Mouse (Mus musculus) kidney, postnatal 0 days (tissue): ENCODE measurements around the gene Catspere2. TPM values are rescaled to one million over a fixed set of nuclear protein-coding genes. Genes with fewer than 3 reads are reported as not detected.
"Not testable (repeated sequence)": the region's sequence is repeated elsewhere in the genome, so short reads cannot be mapped to it uniquely, and the experiment has no call there.

ENCODE experiments used
- ATAC-seq: fragments of 200-750 bp; cut with Nextera tagmentation; replicated peaks from 2 replicates; pipeline ENCODE4 v1.8.0; 2017; ENCODE audit warnings: low read depth, moderate number of reproducible peaks, moderate TSS enrichment, moderate library complexity; ENCODE audit not compliant: low FRiP score
- DNase-seq: peaks from one replicate; pipeline ENCODE4 v3.0.0-alpha.2; 2016; ENCODE audit warnings: low spot score
- H3K27ac ChIP-seq: fragments of 300-500 bp; sonication (generic); 2 replicates; pipeline ENCODE4 v1.5.1; 2014; ENCODE audit warnings: mild to moderate bottlenecking
- H3K27me3 ChIP-seq: fragments of 300-500 bp; sonication (generic); 2 replicates; pipeline ENCODE4 v1.6.1; 2014; ENCODE audit warnings: low read length, mixed read lengths; ENCODE audit not compliant: insufficient read depth
- H3K36me3 ChIP-seq: fragments of 300-500 bp; sonication (generic); 2 replicates; pipeline ENCODE4 v1.6.1; 2014; ENCODE audit warnings: low read length, mixed read lengths; ENCODE audit not compliant: insufficient read depth
- H3K4me1 ChIP-seq: fragments of 300-500 bp; sonication (generic); replicated peaks from 2 replicates; pipeline ENCODE4 v1.6.1; 2014; ENCODE audit warnings: antibody characterized with exemption, low read length, mixed read lengths; ENCODE audit not compliant: insufficient read depth
- H3K4me2 ChIP-seq: fragments of 300-500 bp; sonication (generic); 2 replicates; pipeline ENCODE4 v1.6.1; 2014; ENCODE audit warnings: mild to moderate bottlenecking, low read length, moderate library complexity, mixed read lengths
- H3K4me3 ChIP-seq: fragments of 300-500 bp; sonication (generic); replicated peaks from 2 replicates; pipeline ENCODE4 v1.5.1; 2014; ENCODE audit warnings: low read depth, low read length
- H3K9ac ChIP-seq: fragments of 300-500 bp; sonication (generic); 2 replicates; pipeline ENCODE4 v1.6.1; 2014; ENCODE audit warnings: low read depth, low read length
- H3K9me3 ChIP-seq: fragments of 300-500 bp; sonication (generic); replicated peaks from 2 replicates; pipeline ENCODE4 v1.6.1; 2016; ENCODE audit warnings: low read length, inconsistent platforms, mixed read lengths
- CTCF ChIP-seq: IDR thresholded peaks from 2 replicates; pipeline ENCODE4 v1.5.1; 2016; ENCODE audit warnings: antibody characterized with exemption, low read depth, mild to moderate bottlenecking, moderate library complexity
- WGBS: fragments of 180-500 bp; shearing (Covaris S2); extraction: QIAGEN DNeasy Blood & Tissue Kit; methylation state at CpG from one replicate; pipeline ENCODE4 v1.1.7; 2014; 5-methylcytosine and 5-hydroxymethylcytosine counted together
- polyA plus RNA-seq: library from polyadenylated mRNA; unstranded; fragments of >200 nt; fragmentation: Nextera tagmentation; extraction: Ambion mirVana; gene quantifications from 2 replicates; pipeline ENCODE4 v1.2.1, GENCODE M21; 2015

The Catspere2 gene
- polyA plus RNA-seq, 1 experiment from 2014 or later: 0.66 TPM

DNA sequence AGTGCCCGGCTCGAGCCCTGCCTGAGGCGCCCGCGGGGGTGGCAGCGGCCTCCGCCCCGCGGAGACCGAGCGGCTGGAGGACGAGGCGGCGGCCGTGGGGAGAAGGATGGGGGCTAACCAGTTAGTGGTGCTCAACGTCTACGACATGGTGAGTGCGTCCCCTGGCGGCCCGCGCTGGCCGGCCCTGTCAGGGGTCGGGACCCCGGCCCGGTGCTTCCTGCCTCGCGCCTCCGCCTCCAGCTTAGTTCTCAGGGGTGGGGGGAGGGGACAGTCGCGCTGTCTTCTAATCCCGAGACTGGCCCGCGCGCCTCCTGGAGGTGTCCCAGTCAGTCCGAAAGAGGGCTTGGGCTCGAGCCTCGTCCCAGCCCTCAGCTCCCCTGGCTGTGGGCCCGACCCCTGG, 204.6 kb downstream of the Catspere2 start:
- TF ChIP-seq CTCF: peak; percentile 45; the same call in 1 of the 2 replicates
- DNase-seq (peak; percentile 72), ATAC-seq (peak; percentile 74)
- peak overlapping the region; percentile 57 for H3K9ac ChIP-seq
- WGBS: under 1% methylated on average over 28 of the region's 38 CpGs
- H3K9me3 ChIP-seq, H3K4me1 ChIP-seq, H3K36me3 ChIP-seq, H3K27me3 ChIP-seq: not testable (repeated sequence)
- H3K4me3 ChIP-seq: peak overlapping the region; percentile 58
- peak overlapping the region; percentile 55 for H3K4me2 ChIP-seq
- peak overlapping the region; percentile 77 for H3K27ac ChIP-seq

DNA sequence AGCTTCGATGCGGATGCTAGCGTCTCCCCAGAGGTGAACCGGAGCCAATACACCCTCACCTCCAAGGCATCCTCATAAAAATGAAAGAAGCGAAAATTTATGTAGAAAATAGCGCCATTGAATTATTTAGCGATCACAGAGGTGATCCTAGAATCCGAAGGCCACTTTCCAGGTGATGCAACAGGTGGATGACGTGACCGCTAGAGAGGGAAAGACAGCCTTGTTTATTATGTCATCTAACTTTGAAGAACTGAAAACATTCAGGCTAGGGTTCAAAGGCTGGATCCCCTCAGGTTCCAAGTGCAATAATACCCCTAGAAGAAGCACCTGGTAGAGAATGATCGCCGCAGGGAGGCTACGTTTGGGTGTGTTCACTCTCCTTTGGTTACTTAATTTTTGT, 205.2 kb downstream of the Catspere2 start:
- DNase-seq (peak; percentile 14), ATAC-seq (no peak)
- no peak for TF ChIP-seq CTCF
- peak overlapping the region; percentile 68 for H3K4me2 ChIP-seq
- H3K4me3 ChIP-seq: peak overlapping the region; percentile 39
- no peaks in the 10 kb centered on the region for H3K27me3 ChIP-seq
- no peak overlapping the region for H3K9ac ChIP-seq
- no peaks in the 10 kb centered on the region for H3K9me3 ChIP-seq
- no peaks in the 10 kb centered on the region for H3K36me3 ChIP-seq
- H3K4me1 ChIP-seq: no peaks in the 10 kb centered on the region
- 5% methylated on average over 13 of the region's 13 CpGs for WGBS
- H3K27ac ChIP-seq: peak overlapping the region; percentile 57; the same call in 1 of the 2 replicates

DNA sequence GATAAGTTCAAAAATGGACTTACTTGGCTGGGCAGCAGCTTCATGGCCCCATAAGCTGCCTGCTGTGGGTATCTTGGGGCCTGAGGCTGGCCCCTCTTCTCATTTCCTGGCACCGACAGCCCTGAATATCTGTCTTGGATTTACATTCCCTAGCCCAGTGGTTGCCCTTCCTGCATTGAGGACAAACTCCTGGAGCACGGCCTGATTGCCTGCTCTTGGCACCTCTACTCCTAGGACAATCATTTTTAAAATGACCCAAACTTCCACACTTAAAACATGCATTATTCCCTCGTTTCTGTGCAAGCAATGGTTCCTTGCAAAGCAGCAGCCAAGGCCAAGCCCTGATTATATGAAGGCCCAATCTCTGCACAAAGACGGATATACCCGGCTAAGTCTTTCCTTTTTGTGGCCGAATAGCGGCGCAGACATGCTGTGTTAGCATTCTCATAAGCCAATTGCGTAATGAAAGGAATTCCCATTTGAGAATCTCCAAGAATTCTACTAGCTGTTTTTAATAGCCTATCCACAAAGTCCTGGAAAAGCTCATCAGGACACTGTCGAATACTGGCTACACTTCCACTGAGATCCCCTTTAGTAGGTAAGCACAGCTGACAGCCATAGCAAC, 222.6 kb downstream of the Catspere2 start:
- no peak overlapping the region for H3K4me3 ChIP-seq
- no peaks in the 10 kb centered on the region for H3K9me3 ChIP-seq
- ATAC-seq (no peak), DNase-seq (peak; percentile 19)
- H3K4me2 ChIP-seq: no peak overlapping the region
- no peaks in the 10 kb centered on the region for H3K4me1 ChIP-seq
- no peak for TF ChIP-seq CTCF
- H3K9ac ChIP-seq: no peak overlapping the region
- 0 out of 2 replicates have a peak overlapping the region, but pooled peaks have one; percentile 4 for H3K27ac ChIP-seq
- H3K27me3 ChIP-seq: no peaks in the 10 kb centered on the region
- H3K36me3 ChIP-seq: no peaks in the 10 kb centered on the region
- WGBS: 76% methylated on average over 10 of the region's 10 CpGs

DNA sequence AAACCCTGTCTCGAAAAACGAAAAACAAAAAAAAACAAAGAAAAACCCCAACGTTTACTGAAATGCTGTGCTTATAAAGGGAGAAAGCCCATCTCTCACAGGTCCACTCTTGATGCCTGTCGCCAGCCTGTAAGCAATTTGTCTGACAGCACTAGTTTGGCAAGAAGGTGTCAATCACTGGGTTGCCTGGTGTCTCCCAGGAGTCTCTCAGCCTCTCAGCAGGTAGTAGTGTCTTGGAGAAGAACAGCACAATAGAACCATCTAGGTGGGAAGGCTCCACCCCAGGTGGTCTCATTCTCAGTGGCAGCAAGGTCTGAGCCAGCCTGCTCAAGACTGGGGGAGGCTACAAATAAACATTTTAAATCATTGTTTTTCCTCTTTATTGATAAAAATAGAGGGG, 224.6 kb downstream of the Catspere2 start:
- H3K27ac ChIP-seq, H3K4me2 ChIP-seq, H3K4me1 ChIP-seq, H3K9ac ChIP-seq, DNase-seq, H3K36me3 ChIP-seq, H3K9me3 ChIP-seq, H3K27me3 ChIP-seq, H3K4me3 ChIP-seq, ATAC-seq: not testable (repeated sequence)
- 82% methylated on average over 4 of the region's 4 CpGs for WGBS

DNA sequence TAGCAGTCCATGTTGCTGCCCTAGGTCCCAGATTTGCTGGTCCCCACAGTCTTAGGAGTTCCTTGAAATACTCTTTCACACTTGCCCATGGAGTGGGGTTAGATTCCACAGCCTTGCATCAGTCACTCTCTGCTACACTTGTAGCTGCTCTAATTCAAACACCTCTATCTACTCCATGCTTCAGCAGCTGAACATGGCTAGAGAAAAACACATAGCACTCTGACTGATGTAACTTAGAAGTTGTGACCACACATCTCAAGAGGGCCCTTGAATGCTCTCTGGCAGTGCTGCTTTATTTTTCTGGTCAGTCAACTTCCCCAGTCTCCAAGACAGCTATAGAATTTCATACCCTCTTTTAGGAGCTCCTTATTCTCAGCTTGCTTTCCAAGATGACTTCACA, 226.7 kb downstream of the Catspere2 start:
- no peak overlapping the region for H3K4me2 ChIP-seq
- H3K9ac ChIP-seq: no peak overlapping the region
- ATAC-seq (no peak), DNase-seq (no peak)
- H3K27me3 ChIP-seq: no peaks in the 10 kb centered on the region
- TF ChIP-seq CTCF: no peak
- no peak overlapping the region for H3K4me3 ChIP-seq
- H3K27ac ChIP-seq: no peak overlapping the region
- H3K4me1 ChIP-seq: no peaks in the 10 kb centered on the region
- H3K9me3 ChIP-seq: no peaks in the 10 kb centered on the region
- H3K36me3 ChIP-seq: no peaks in the 10 kb centered on the region

DNA sequence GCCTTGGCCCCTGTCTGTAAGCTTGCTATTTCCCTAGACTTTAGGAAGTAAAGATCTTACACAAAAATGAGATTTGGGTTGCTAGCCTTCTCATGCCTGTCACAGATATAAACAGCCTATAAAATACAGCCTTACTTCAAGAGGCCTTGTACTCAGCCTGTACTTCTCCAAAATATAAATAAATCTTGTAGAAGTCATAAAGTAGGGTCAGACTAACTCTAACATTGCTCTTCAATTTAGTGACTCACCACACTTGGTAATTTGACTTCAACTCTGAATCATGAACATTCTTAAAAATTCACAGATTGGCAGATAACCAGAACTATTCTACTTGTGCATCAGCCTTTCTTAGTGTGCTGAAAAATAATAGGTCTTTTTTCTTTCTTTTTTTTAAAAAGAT, 233.9 kb downstream of the Catspere2 start:
- H3K4me1 ChIP-seq: no peaks in the 10 kb centered on the region
- ATAC-seq: no peak

DNA sequence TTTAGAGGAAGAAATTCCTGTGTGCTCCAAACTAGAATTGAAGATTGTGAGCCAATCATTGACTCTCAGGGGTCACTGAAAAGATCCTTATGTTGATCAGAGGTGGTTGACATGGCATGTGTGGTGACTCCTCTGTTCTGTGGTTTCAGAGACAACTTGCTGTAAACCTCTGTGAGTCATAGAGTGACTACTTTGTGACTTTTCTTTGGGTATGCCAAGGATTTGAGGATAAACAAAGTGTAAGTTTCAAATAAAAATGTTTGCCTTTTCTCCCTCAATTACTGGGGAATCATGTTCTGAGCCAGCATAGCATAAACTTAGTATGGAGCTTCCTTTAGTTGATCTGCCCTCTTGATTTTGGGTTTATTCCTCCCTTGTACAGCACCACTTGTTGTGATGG, 235.1 kb downstream of the Catspere2 start:
- H3K4me3 ChIP-seq: no peak overlapping the region
- H3K9me3 ChIP-seq: no peaks in the 10 kb centered on the region
- H3K27me3 ChIP-seq: no peaks in the 10 kb centered on the region
- no peaks in the 10 kb centered on the region for H3K36me3 ChIP-seq
- no peak overlapping the region for H3K9ac ChIP-seq
- no peak overlapping the region for H3K27ac ChIP-seq
- H3K4me2 ChIP-seq: no peak overlapping the region
- no peak for TF ChIP-seq CTCF
- H3K4me1 ChIP-seq: no peaks in the 10 kb centered on the region
- no peak for ATAC-seq
- no peak for DNase-seq

More for the DNA sequence above, 233.9 kb downstream of the Catspere2 start:
- Histone ChIP-seq H3K9ac (no peak overlapping the region), H3K4me3 (no peak overlapping the region), H3K9me3 (no peaks in the 10 kb centered on the region), H3K27ac (no peak overlapping the region), H3K4me2 (no peak overlapping the region), H3K36me3 (no peaks in the 10 kb centered on the region), H3K27me3 (no peaks in the 10 kb centered on the region)
- TF ChIP-seq CTCF: no peak
- peak; percentile 57 for DNase-seq
